Mouse (Mus musculus): Measurements from ENCODE around the gene Loxl4.

Loxl4 gene

GRCm38 (mm10) chr19:42609716-42610115, 2.9 kb downstream of the Loxl4 start:
- DNase-seq (ENCODE audit: low read depth): no peak

- DNase-seq (ENCODE audit: low read depth): no peak
Measured at GRCm38 (mm10) chr19:42608082-42608481, 4.5 kb downstream of the Loxl4 start.

- no peak for DNase-seq (ENCODE audit: low read depth)
Measured at GRCm38 (mm10) chr19:42602576-42602975, 10.0 kb downstream of the Loxl4 start.

GRCm38 (mm10) chr19:42602041-42602440, 10.6 kb downstream of the Loxl4 start:
- no peak for DNase-seq (ENCODE audit: low read depth)

DNA sequence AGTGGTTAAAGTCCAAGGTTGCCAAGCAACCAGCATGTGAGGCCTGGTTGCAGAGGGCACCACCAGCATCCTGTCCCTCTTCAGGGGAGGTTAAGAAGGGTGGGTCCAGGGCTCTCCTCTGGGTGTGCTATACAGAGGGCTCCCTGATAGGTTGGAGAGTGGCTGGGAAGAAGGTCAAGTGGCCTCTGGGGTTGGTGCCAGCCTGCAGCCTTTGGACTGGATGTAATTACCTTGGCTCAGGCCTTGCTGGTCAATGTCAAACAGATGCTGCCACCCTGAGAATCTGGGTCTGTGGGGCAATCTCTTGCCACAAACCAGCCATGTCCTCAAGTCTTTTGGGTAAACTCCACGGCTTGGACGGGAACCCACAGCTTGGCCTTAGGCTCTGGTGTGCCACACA, 11.2 kb downstream of the Loxl4 start:
- no peak for DNase-seq (ENCODE audit: low read depth)

- DNase-seq (ENCODE audit: low read depth): no peak
Measured at GRCm38 (mm10) chr19:42600591-42600990, 12.0 kb downstream of the Loxl4 start.

DNA sequence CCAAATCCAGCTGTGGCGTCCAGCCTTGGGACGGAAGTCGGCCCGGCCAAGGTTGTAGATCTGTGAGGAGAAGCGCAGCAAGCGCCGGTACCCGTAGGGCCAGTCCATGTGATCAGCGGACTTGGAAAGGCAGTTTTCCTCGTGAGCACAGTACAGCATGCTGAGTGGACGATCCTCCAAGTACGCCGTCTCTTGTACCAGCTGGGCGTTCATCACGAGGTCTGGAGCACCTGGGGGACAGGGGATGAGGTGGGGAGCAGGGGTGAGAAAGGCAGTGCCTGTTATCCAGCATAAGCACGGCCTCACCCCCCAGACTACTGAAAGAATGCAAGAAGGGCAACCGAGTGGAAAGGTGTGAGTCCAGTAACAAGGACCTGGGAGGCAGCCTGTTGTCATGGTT, 12.7 kb downstream of the Loxl4 start:
- DNase-seq (ENCODE audit: low read depth): no peak

DNA sequence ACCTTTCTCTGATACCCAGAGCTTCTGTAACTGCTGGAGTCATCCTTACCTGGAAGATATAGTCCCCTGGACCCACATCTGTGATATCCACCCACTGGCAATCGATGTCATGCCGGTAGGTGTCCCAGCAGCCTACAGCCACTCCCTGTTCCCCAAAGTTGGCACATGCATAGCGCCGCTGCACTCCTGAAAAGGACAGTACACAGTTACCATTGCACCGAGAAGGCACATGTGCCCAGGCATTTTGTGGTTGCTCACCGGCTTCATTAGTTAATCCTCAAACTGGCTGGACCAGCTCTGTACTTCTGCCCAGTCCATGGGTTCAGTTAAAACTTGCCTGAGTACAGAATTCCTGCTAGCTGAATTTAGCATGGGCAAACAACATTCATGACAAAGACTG, 14.7 kb downstream of the Loxl4 start:
- DNase-seq (ENCODE audit: low read depth): no peak

DNA sequence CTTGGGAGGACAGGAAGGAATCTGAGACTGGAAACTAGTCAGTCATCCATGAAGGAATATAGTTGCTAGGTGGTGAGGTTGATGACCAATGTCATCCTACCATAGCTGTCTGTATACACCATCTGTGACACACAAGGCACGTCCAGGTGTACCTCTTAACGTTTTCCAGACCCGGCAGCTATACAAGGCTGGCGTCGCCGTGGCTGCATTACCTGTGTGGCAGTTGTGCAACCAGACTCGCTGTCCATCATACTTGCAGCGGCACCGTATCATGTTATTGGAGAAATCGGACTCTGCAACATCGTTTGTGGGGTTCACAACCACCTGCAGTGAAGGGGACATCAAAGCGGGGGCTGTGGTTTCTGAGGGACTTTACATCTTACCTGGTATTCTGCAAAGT, 15.3 kb downstream of the Loxl4 start:
- no peak for DNase-seq (ENCODE audit: low read depth)

DNA sequence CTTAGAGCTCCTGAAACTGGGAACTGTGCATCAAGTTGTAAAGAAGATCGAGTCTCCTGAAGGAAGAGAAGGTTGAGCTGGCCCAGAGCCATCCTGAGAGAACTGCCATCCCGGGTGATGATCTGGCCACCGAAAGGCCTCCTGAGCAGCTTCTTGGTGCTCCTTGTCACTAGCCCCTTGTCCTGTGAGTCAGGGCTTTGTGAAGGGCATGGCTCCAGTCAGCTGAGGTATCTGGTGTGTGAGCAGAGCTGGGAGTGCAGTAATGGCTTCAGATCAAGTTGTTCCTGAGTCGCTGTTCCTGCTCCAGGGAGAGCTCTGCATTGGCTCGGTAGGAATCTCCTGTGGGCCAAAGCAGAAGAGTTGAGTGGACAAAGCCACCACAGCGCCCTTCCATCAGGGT, 17.5 kb downstream of the Loxl4 start:
- no peak for DNase-seq (ENCODE audit: low read depth)

DNA sequence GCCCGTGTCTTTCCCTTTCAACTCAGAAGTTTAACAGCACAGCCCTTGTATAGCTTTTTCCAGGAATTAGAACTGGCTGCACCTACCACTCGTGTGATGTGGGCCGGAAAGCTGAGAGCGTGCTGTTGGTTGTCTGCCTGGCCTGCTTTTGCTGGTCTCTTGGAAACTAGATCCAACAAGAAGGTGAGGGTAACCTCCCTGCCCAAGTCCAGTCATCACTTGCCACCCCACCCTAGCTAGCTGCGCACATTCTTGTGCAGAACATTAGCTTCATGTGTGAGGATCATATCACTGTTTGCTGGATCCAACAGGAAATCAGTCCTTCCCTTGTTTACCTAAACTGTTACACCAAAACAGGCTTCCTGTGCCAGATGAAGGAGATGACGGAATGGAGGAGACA, 19.2 kb downstream of the Loxl4 start:
- no peak for DNase-seq (ENCODE audit: low read depth)

- no peak for DNase-seq (ENCODE audit: low read depth)
Measured at GRCm38 (mm10) chr19:42591534-42591933, 21.1 kb downstream of the Loxl4 start.

DNA sequence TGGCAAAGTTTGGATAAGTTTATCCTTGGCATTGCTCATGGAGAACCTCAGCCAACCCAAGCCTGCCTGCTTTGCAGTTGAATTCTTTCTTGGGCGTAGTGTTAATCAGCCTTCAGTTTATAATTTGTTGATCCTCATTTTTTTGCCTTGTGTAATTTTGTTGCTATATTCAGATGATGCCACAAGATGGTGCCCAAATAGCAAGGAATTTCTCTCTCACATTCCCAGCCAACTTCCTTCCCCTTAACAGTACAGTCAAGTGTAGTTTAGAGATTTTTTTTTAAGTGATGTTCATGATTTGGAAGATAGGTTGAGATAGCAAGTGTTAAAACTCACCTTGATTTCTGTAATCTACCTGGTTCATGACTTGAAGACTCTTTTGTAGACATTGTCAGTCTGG, 23.4 kb downstream of the Loxl4 start:
- DNase-seq (ENCODE audit: low read depth): no peak

GRCm38 (mm10) chr19:42587704-42588103, 24.9 kb downstream of the Loxl4 start:
- DNase-seq (ENCODE audit: low read depth): no peak

- DNase-seq (ENCODE audit: low read depth): no peak
Measured at GRCm38 (mm10) chr19:42584188-42584587, 28.4 kb downstream of the Loxl4 start.

DNA sequence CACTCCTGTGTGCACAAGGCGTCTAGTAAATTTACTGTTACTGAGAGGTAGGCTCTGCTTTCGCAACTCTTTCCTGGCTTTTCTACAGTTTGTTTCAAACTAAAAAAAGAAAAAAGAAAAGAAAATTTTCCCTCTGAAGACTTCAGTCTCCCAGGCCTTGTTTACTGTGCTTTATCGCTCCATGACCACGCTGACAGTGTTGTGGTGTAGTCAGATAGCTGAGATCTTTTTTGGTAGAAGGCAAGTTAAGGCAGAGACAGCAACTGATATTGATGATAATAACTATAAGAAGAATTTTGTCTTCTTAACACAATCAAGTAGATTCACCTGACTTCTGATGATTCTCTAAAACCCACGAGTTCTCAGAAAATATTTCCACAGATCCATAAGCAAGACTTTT, 28.9 kb downstream of the Loxl4 start:
- DNase-seq (ENCODE audit: low read depth): no peak

DNA sequence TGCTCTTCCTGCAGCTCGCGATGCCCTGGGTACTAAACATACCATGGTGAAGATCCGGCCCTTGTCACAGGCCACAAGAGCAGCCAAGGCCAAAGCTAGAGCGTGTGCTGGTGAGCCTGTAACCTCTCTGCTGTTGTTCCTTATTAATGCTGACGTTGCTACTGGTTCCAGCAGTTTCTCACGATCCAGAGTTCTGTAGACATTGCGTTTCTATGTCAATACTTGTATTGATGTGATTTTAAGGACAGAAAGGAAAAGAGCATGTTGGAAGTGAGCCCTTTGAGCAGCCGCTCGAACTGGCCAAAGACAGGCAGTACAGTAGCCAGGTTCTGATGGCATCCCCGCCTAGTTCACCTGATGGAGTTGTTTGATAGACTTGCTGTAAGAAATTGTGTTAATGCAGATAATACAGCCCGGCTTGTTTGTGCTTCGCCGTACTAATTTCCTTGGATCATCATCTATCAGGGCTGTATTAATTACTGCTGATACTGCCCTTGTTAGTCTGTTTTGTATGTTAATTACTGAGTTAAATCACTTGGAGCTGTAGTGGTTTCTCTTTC, 29.7 kb downstream of the Loxl4 start:
- no peak for DNase-seq (ENCODE audit: low read depth)

DNA sequence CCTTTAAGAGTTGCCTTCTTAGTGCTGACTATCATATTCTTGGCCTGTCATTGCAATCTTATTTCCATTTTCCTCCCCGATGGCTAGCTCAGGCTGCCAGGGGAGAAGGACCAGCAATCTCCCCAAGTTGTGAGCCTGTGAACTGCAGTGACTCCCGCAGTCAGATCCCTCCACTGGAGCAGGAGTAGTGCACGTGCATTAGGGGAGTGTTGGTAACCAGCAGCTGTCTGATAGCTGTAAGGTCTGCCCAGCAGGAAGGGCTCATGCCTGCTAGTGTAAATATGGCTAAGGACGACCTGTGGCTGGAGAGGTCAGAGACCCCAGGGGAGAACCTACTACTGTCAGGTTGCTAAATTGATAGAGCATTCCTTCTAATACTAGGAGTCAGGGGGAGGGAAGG, 31.9 kb downstream of the Loxl4 start:
- DNase-seq (ENCODE audit: low read depth): no peak

DNA sequence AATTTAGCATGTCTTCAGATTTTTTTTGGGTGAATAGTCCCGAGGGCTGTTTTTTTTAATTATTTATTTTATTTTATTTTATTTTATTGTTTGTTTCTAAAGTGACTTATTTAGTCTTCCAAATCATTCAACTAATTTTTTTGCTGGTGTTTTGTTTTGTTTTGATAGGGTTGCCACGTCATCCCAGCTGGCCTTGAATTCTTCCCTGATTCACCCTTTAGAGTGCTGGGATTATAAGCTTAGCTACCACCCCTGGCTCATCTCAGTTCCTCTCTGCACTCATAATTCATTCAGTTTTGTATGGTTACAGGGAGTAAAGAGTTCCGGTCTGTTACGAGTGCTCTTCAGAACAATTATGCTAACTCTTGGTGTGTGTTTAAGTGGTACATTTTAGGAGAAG, 34.0 kb downstream of the Loxl4 start:
- no peak for DNase-seq (ENCODE audit: low read depth)

DNA sequence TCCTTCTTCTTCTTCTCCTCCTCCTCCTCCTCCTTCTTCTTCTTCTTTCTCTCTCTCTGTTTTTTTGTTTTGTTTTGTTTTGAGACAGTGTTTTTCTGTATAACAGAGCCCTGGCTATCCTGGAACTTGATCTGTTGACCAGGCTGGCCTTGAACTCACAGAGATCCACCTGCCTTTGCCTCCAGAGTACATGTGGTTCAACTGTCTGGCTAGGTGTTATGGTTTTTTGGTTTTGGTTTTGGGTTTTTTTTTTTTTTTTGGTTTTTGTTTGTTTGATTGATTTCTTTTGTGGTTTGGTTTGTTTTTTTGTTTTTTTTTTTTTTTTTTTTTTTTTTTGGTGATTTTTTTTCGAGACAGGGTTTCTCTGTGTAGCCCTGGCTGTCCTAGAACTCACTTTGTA, 35.8 kb downstream of the Loxl4 start:
- no peak for DNase-seq (ENCODE audit: low read depth)

GRCm38 (mm10) chr19:42575317-42575716, 37.3 kb downstream of the Loxl4 start:
- no peak for DNase-seq (ENCODE audit: low read depth)

DNA sequence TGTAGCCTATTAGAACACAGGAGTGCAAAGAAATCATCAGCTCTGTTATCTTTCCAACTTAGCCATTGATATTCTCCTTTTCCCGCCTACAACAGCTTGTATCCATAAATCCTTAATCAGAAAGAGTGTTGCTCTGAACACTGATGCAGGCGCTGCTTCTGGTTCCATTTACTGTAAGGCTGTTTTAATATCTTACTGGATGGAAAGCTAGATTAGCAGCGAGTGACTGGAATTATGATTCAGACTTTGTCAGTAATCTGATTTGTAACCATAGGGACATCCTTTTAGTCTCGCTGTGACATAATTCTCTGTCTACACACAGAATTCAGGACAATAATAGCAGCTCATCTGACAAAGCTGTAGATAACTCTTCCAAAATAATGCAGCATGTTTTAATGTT, 41.3 kb downstream of the Loxl4 start:
- no peak for DNase-seq (ENCODE audit: low read depth)

DNA sequence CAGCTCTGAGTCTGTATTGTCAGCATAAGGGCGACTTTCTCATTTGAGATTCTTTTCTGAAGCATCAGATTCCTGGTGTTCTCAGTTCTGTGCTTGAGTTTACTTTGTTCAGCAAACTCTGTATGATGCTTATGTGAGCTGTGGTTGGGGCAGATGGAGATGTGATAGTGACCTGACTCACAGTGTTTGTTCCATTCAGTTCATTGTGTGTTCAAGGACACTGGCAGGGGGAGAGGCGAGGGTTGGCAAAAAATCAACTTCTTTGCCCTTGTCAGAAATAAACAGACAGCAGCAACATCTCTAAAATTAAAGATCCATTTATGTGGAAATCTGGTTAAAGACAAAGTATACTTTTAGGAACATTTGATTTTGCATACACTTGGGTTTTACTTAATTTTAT, 43.5 kb downstream of the Loxl4 start:
- DNase-seq (ENCODE audit: low read depth): peak; percentile 84

- DNase-seq (ENCODE audit: low read depth): peak; percentile 34
Measured at GRCm38 (mm10) chr19:42567020-42567419, 45.6 kb downstream of the Loxl4 start.
